Mouse (Mus musculus): ENCODE measurements around the gene Ampd3.

DNA sequence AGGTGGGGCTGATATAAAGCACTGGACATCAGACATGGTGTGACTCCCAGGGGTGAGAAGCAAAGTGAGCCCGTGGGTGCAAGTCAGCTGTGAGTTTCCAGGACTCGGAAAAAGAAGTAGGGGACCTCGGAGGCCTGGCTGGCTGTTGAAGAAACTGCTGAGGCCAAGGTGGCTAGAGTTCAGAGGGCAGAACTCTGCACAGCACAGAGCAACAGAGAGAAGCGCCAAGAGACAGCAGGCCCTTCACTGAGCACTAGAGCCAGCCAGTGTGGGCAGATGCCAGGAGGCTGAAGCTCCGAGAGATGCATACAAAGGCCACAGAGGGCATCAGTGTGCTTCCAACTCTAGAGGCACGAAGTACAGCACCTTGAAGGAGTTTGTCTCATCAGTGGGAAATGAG lies 50.2 kb downstream of the Ampd3 start:
- TF ChIP-seq CTCF (IDR thresholded peaks at IDR 0.05; ENCODE audit: borderline replicate concordance, insufficient read depth, low read depth, low read length): no peak
- TF ChIP-seq POLR2A (IDR thresholded peaks at IDR 0.05; ENCODE audit: borderline replicate concordance, insufficient read depth, low read length): no peak
